Mouse (Mus musculus) cerebellum, adult (tissue): ENCODE measurements around the gene Smarcal1.

Experiments
- ATAC-seq: cut with Nextera tagmentation; 2 replicates; pipeline ENCODE4 v1.9.2; 2017; ENCODE audit warnings: mild to moderate bottlenecking, moderate library complexity, mixed read lengths; ENCODE audit not compliant: insufficient number of reproducible peaks, low FRiP score, low TSS enrichment

Smarcal1 gene

GRCm38 (mm10) chr1:72587532-72587931 is 4.5 kb downstream of the Smarcal1 start:
- no peak for ATAC-seq

GRCm38 (mm10) chr1:72588763-72589162 is 5.7 kb downstream of the Smarcal1 start:
- no peak for ATAC-seq

GRCm38 (mm10) chr1:72590636-72591035 is 7.6 kb downstream of the Smarcal1 start:
- ATAC-seq = no peak

GRCm38 (mm10) chr1:72592350-72592749 is 9.3 kb downstream of the Smarcal1 start:
- no peak for ATAC-seq

GRCm38 (mm10) chr1:72593340-72593951 is 10.4 kb downstream of the Smarcal1 start:
- peak; percentile 58 for ATAC-seq

- ATAC-seq = no peak
Measured at GRCm38 (mm10) chr1:72595686-72596085, 12.6 kb downstream of the Smarcal1 start.

GRCm38 (mm10) chr1:72596231-72596630 is 13.2 kb downstream of the Smarcal1 start:
- no peak for ATAC-seq

GRCm38 (mm10) chr1:72599146-72600101 is 16.4 kb downstream of the Smarcal1 start:
- ATAC-seq = no peak

- no peak for ATAC-seq
Measured at GRCm38 (mm10) chr1:72600778-72601177, 17.7 kb downstream of the Smarcal1 start.

GRCm38 (mm10) chr1:72601233-72601632 is 18.2 kb downstream of the Smarcal1 start:
- ATAC-seq = no peak

GRCm38 (mm10) chr1:72602186-72602585 is 19.1 kb downstream of the Smarcal1 start:
- ATAC-seq = no peak

GRCm38 (mm10) chr1:72602803-72603202 is 19.8 kb downstream of the Smarcal1 start:
- ATAC-seq = no peak

GRCm38 (mm10) chr1:72606186-72606673 is 23.2 kb downstream of the Smarcal1 start:
- no peak for ATAC-seq

GRCm38 (mm10) chr1:72609129-72609528 is 26.1 kb downstream of the Smarcal1 start:
- ATAC-seq = no peak

- ATAC-seq = no peak
Measured at GRCm38 (mm10) chr1:72609887-72610877, 27.1 kb downstream of the Smarcal1 start.

GRCm38 (mm10) chr1:72612172-72612571 is 29.1 kb downstream of the Smarcal1 start:
- no peak for ATAC-seq

- no peak for ATAC-seq
Measured at GRCm38 (mm10) chr1:72635221-72635620, 52.2 kb downstream of the Smarcal1 start.

- ATAC-seq = peak; percentile 76; the same call in 1 of the 2 replicates
Measured at GRCm38 (mm10) chr1:72640658-72641410, 57.8 kb downstream of the Smarcal1 start.

- no peak for ATAC-seq
Measured at GRCm38 (mm10) chr1:72673070-72673469, 90.0 kb downstream of the Smarcal1 start.
